Mouse (Mus musculus): ENCODE measurements at regions not wholly inside any gene's neighbourhood (a gene's known extent, or its start where the extent isn't known, plus 50 kb on each side); places are given as distances from the start of the nearest gene placed in this dataset.

DNA sequence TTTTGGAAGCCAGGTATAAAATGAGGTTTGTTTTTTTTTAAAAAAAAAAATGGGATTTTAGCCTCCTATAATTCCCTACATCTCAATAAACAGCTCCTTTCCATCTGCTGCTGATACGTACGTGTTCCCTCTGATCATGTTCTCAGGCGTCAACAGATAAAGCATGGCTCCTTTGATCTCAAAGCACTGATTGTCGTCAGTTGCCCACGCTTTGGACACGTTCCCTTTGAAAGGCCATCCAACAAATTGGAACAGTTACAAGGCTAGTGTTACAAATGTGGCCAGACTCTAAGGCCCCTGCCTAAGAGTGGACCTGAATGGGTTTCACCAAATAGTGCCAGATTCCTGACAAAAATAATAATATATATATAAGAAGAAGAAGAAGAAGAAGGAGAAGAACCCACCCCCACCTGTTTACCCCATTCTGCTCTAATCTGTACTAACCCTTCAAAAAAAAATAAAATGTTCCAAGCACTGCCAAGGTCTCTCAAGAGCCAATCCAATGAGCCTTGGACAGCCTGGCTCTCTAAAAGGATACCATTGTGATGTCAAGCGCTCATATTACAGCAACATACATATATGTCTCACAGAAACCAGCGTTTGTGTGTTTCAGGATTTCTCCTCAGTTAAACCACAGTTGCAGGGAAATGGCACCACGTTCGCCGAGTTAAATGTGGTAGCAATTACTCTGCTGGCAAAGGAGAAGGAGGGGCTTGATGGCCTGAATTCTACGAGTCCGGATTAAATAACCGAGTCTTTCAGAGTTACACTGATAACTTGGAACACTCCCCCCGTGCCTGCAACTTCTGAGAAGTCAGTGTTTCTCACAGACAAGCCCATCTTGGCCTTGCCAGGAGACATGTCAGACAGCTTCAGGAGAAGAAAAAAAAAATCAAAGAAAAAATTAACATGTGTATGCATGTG lies 460.2 kb downstream of the Ate1 start:
- TF ChIP-seq CTCF (IDR thresholded peaks at IDR 0.05; ENCODE audit: borderline replicate concordance, insufficient read depth, low read depth, low read length) (no peak), POLR2A (IDR thresholded peaks at IDR 0.05; ENCODE audit: borderline replicate concordance, insufficient read depth, low read length) (no peak)
